Mouse (Mus musculus) G1E (cell line): ENCODE data around the gene Foxn4.

ENCODE experiments used
- CTCF ChIP-seq: IDR thresholded peaks from 2 replicates; pipeline ENCODE4 v1.5.1; 2012; ENCODE audit warnings: low read depth, low read length, inconsistent platforms, mixed read lengths
- GATA1 ChIP-seq: IDR thresholded peaks from 2 replicates; pipeline ENCODE4 v1.6.1; 2012; ENCODE audit warnings: borderline replicate concordance, low read length, inconsistent platforms, mixed read lengths
- GATA2 ChIP-seq: IDR thresholded peaks from 2 replicates; pipeline ENCODE4 v1.6.1; 2012; ENCODE audit warnings: low read depth, low read length, inconsistent platforms, borderline replicate concordance
- POLR2AphosphoS5 ChIP-seq: IDR thresholded peaks from 2 replicates; pipeline ENCODE4 v1.6.1; 2012; ENCODE audit warnings: low read depth, low read length, inconsistent platforms; ENCODE audit not compliant: insufficient replicate concordance
- TAL1 ChIP-seq: conservative IDR thresholded peaks from 2 replicates; pipeline ENCODE4 v1.6.1; 2012; ENCODE audit warnings: low read depth, low read length, inconsistent platforms, mixed read lengths

DNA sequence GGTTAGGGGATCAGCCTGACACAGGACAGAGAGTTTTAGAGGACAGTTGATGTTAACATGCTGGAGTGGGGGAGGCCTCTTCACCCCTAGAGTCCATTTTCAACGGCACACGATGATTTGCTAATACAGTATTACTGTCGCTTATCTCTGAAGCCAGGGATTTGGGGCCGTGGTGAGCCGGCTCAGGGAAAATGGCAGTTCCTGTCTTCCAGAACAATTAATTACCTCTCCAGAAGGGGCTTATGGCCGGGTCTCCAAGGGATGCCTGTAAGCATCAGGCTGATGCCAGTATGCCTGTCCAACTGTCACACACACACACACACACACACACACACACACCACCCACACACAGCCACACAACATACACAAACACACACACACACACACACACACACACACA is 8.7 kb upstream of the Foxn4 start:
- TF ChIP-seq CTCF (no peak), GATA1 (no peak), POLR2AphosphoS5 (no peak), TAL1 (no peak), GATA2 (no peak)
